Mouse (Mus musculus) megakaryocyte progenitor cell, adult 5-6 weeks (primary cell): ENCODE measurements at regions not wholly inside any gene's neighbourhood (a gene's known extent, or its start where the extent isn't known, plus 50 kb on each side); places are given as distances from the start of the nearest gene placed in this dataset.

Experiments used
- ATAC-seq: replicated peaks from 2 replicates; pipeline ENCODE4 v1.8.0; 2016; ENCODE audit warnings: mild to moderate bottlenecking, moderate TSS enrichment, inconsistent platforms; ENCODE audit not compliant: poor library complexity

DNA sequence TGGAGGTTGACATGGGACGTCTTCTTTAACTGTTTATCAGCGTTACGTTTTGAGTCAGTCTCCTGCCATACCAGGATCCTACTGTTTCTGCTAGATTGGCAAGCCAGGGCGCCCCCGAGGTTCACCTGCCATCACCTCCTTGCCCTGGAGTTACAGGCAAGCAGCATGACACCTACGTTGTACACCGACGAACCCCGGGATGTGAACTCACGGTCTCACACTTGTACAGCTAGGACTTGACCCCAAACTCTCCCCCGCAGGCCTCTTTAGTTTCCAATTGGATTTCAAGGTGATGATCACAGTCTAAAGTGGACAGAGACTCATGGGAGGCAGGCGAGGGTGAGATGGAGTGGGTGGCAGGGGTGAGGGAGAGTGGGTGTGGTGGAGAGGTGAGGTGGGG is 83.9 kb upstream of the Gm9887 start:
- ATAC-seq = no peak

DNA sequence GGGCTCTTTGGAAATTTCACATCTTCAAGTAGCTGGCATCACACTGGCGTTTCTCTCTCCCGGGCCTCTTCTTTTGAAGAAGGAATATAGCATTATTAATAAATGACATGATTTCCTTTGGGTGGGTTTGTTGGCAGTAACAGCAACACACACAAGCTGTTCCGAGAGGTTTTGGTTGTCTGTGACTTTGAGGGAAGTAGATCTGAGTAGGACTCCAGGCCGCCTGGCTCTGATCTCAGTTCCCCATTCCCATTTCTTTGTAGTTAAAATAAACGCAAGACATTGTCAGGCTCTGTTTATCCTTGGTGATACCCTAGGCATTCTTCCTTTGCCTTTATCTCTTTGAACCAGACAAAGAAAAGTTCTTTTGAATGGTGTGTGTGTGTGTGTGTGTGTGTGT is 83.3 kb upstream of the Gm9887 start:
- peak; percentile 38; the same call in 1 of the 2 replicates for ATAC-seq

DNA sequence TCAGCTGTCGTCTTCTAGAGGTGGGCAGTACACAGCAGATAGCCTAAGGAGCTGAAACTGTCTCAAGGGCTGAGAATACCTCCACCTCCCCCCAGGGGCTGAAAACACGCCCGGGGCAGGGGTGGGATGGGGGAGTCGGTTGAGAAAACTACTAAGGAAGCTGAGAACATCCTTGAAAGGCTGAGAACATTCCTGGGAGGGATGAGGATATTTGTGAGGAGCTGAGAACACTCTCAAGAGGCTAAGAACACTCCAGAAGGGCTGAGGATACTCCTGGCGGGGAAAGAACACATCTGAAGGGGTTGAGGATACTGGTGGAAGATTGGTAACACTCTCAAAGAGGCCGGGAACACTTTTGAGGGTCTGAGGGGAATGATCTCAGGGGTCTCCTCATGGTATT is 81.3 kb upstream of the Gm9887 start:
- no peak for ATAC-seq

DNA sequence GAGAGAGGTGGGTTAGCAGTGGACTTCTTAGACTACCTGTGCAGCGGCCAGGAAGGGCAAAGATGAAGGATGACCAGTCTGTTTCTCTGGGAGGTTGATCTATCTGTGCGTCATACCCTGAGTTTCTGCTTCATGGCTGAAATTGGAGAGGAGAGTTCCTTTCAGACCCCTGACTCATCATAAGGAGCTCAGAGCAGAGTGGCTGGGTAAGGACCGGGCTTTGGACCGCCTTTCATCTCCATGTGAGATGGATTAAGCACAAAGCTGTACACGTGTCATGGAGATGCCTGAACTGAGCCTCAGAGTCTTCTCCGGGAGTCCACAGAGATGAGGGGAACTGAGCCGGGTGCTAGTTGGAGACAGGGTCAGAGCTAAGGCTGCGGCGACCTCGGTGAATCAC is 80.7 kb upstream of the Gm9887 start:
- ATAC-seq = no peak

DNA sequence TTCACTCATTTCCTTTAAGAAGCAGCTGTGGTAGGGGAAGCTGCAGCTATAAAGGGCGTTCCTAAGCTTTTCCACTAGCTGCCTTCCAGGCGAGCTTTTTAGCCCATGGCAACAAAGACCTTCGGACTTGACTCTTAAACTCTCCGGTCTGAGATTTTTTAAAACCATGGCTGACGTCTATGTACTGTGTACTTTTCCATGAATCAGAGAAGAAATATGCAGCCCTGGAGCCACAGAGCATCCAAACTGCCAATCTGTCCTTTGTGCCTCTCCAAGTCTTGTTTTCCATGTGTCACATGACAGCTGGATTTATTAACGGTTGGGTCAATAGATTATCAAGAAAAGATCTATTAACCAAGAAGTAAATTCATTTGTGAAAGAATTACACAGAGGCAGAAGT is 78.9 kb upstream of the Gm9887 start:
- ATAC-seq = no peak

DNA sequence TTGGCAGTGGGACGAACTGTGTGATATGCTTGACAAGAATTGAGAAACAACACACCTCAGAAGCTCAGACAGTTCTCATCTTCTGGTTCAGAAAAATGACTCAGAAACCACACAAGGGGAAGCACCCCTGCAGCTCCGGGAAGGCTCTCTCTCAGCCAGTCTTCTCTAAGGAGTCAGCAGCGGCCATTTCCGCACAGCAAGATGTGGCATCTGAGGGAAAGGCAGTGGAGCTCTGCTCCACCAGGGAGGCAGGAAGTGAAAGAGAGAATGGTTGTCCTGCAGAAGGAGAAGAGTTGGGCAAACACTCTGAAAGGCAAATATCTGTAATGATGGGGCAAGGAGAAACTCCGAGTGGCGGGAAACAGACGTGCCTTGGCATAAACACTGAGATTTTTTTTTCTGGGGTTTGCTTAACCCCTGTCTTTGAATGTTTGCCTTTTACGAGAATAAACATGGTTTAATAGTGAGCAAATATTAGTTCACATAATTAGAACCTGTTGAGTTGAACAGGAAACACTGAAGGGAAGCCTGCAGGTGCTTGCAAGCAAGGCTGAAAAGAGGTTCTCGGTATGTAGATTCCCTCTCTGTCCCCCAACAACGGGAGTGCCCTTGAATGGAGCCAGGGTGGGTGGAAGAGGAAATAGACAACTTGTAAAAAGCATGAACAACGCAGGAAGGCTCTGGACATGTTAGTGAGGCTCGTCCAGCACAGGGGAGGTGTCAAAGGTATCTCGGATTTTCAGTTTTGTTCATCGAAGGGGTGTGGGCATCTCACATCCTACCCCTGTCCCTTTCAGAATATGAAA is 75.9 kb upstream of the Gm9887 start:
- ATAC-seq = peak; percentile 87

GRCm38 (mm10) chr12:69447322-69447827 is 75.1 kb upstream of the Gm9887 start:
- ATAC-seq = peak; percentile 60

DNA sequence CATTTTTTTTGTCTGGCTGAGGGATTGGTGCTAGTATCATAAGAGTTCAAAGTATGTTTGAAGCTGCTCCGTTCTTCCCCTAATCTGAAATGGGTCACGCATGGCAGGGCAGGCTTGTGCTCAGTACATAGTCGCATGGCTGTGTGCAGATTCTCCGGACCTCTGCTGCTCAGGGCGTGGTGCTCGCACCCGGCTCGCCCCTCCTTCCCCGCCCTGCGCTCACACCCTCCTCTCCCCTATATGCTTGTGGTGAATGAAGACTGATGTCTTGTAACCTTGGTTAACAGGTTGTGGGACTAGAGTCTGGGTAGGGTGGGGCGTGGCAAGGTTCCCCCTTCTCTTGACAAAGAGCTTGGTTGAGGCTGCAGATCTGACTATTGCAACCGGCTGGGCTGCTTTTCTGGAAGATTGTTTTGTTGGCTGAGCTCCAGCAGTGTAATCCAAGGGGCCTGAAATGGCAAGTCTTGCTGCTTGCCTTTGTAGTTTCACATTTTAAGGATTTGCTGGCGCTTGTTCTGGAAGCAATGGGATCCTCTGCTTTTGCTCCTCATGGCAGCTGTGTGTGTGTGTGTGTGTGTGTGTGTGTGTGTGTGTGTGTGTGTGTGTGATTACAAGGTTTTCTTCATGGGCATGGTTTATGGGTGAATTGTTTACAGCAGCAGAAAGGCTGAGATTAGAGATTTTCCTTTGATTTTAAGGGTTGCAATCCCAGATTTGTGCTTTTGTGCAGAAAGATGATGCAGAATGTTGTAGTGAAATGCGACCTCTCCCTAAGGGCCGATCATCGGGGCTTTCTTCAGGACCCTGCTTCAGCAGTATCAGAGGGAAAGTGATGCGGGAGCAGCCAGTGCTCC is 74.4 kb upstream of the Gm9887 start:
- peak; percentile 59 for ATAC-seq

- ATAC-seq = no peak
Measured at GRCm38 (mm10) chr12:69446085-69446467, 73.8 kb upstream of the Gm9887 start.

GRCm38 (mm10) chr12:69442321-69442720 is 70.1 kb upstream of the Gm9887 start:
- no peak for ATAC-seq

GRCm38 (mm10) chr12:69441764-69442163 is 69.5 kb upstream of the Gm9887 start:
- no peak for ATAC-seq

DNA sequence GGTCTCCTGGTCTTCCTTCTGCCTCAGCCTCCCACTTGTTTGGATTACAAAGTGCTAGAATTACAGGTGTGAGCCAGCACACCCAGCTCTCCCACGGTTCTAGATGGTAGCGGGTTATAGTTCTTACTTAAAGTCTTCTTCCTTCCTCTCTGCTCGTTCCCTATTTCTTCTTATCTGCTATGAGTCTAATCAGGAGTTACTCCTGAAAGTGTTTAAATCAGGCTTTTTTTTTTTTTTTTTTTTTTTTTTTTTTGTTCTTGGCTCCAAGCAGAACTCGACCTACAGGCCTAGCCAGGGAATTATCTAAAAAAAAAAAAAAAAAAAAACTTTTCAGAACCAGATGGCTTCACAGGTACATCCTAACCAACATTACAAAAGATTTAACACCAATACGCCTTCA is 66.0 kb upstream of the Gm9887 start:
- ATAC-seq = no peak

DNA sequence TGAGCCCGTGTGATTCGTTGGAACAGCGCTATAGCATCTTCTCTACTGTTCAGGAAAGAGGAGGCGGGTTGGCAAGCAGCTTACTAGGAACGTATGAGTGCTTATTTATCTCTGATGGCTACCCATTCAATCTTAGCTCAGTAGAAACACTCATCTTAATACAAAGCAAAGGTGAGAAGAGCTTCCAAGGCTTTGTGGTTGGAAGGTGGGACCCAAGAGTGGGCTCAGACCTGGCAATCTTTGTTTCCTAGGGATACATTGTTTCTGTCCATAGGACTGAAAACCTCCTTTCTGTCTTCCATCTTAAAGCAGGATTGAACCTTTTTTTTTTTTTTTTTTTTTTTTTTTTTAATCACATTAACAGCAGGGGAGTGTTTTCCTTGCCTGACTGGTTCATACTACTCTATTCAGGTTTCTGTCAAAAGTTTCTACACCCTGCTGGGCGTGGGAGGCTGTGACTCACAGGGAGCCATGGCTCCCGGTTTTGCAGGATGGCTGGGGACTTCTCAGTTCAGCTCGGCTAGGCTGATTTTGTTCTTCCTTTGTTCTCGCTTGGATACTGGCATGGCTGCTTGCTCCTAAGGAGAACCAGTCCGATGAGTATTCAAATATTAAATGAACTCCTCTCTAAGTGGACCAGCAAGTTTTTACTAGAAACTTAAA is 64.7 kb upstream of the Gm9887 start:
- ATAC-seq = no peak

- ATAC-seq = no peak
Measured at GRCm38 (mm10) chr12:69434315-69434714, 62.1 kb upstream of the Gm9887 start.

- ATAC-seq = no peak
Measured at GRCm38 (mm10) chr12:69432086-69432485, 59.8 kb upstream of the Gm9887 start.

DNA sequence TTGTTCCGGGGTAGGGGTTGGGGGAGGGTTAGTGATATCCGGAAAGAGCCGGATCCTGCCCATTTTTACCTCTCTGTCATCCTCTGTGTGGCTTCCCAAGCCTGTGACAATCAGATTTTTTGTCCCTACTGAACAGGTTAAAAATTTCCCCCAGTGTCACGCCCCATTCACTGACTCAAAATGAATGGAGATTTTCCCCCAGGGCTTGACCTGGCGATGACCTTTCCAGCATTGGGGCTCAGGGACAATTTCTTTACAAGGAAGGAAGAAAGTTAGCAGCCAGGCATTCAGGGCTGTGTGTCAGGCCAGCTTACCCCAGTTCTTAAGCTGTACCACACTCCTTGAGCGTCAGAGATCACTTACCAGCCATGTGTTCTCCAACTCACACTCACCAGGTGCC is 55.9 kb upstream of the Gm9887 start:
- ATAC-seq = no peak

DNA sequence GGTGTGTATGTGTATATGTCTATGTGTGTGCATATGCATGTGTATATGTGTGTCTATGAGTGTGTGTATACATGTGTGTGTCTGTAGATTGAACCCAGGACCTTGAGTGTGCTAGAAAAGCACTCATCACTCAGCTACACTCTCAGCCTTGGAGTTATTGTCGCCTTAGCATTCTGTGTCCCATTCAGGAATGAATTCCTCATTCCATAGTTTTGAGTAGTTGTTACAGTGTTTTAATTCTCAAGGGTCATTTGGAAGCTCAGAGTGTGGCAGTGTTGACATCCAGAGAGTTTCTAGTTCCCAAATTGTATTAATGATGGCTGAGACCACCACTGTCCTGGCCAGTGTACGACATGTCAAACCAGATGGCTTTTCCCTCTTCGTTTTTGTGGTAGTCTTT is 53.4 kb upstream of the Gm9887 start:
- ATAC-seq = no peak

- 0 out of 2 replicates have a peak, but pooled peaks have one; percentile 14 for ATAC-seq
Measured at GRCm38 (mm10) chr12:69424971-69425370, 52.7 kb upstream of the Gm9887 start.
